Mouse (Mus musculus) frontal cortex, postnatal 10 days (tissue): ENCODE measurements around the gene Dner.
A peak's percentile ranks its signal among the peaks of the same experiment; 100 is the strongest.
"Not testable (repeated sequence)": the region's sequence is repeated elsewhere in the genome, so short reads cannot be mapped to it uniquely, and the experiment has no call there.

Experiments used
- DNase-seq, 2 experiments: peaks; one replicate each; pipeline ENCODE4 v3.0.0; 2022; ENCODE audit warnings: low spot score in 2 of 2, mixed read lengths in 1 of 2

Gene Dner

DNA sequence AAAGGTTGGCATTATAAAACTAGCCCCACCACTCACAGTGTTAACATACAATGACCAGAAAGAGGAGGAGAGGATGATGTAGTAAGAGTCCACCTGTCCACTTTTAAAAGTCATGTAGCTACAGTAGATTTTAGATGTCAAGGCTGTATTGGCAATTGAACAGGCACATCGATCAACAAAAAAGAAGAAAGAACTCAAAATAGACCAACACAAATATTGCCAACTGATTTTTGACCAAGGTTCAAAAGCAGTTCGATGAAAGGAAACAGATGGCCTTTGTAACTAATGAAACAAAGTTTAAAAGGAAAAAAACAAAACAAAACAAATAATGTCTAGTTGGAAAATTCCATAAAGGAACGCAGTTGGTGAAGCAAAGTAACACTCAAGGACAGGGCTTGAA lies 296.4 kb downstream of the Dner start:
- DNase-seq = no peak

DNA sequence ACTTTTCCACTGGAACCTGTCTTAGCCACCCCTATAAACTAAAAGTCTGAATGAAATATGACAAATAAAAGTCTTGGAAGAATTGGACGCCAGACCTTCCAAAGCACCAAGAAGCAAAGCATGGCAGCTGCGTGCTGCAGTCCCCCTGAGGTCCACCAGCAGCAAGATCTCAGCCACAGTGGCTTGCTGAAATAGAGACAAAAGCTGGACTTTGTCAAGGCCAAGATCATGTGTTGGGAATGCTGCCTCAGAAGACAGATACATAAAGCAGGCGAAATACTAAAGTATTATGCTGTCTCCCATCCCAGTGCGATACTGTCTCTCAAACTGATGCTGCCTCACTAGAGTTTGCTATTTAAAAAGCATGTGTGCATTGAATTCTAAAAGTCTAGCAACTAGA lies 296.9 kb downstream of the Dner start:
- no peak for DNase-seq

DNA sequence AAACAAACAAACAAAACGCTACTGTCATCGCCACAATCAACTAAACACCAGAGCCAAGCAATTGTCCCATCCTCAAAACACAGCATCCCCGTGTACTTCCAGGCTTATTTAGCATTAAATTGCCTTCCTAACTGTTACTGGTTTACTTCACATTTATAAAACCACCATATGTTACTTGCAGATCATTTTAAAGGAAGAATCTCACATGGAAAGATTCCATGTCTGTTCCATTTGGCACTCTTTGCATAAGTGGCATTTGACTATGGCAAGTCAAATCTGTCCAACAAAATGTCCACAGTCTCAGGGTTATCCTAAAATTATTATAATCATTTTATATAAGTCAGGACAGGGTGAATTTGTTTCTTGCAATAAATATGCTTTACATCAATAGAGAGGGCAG lies 299.2 kb downstream of the Dner start:
- no peak for DNase-seq

DNA sequence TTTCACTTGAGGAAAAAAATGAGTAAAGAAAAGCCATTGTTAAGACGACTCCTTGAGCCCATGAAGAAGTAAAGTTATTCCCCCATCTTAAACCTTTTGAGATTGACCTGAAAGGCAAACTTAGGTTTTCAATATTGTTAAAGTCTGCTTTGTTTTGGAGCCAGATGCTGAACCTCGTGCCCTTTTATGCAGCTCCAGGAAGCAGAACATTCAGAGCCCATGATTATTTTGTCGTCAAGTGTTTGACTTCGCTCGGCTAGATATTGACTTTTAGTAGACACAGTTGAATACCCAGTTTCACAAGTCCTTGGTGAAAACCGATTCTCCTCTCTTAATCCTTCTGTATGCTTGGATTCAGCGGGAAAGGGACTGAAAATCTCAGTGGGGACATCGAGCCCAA lies 300.1 kb downstream of the Dner start:
- DNase-seq = no peak

DNA sequence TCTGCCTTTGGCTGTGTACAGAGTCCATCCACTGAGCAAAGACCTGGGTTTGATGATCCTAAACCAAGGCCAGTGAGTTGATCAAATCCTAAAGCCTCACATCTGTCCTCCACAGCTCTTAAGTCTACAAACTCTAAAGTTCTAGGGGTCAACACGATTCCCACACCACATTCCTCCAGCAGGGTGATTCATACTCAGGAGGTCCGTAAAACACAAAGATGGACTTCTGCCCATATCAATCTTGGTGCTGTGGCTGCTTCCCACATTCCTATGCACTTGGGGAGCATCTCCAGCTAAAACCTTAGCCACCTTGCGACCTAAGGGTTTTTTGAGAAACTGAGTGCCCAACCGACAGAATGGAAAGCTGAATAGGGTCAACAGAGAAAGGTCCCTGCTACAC lies 305.1 kb downstream of the Dner start:
- DNase-seq = no peak

DNA sequence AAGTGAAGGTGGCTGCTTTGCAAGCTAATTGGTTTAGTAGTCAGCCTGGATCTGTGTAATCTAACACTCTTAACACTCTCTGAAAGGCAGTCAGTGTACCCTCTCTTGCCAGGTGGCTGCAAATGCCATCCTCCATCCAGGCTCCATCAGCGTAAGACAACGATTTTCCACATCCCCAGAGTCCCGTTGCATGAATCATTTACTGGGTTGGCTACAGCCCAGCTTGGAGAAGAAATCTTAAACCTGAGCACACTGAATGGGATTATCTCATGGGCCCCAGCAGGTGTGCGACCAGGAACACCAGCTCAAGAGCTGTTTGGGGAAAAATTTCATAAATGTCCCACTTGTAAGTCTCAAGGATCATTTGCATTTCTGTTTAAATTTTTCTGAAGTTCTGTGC lies 308.4 kb downstream of the Dner start:
- DNase-seq = peak in 1 of 2 experiments; percentile 27

DNA sequence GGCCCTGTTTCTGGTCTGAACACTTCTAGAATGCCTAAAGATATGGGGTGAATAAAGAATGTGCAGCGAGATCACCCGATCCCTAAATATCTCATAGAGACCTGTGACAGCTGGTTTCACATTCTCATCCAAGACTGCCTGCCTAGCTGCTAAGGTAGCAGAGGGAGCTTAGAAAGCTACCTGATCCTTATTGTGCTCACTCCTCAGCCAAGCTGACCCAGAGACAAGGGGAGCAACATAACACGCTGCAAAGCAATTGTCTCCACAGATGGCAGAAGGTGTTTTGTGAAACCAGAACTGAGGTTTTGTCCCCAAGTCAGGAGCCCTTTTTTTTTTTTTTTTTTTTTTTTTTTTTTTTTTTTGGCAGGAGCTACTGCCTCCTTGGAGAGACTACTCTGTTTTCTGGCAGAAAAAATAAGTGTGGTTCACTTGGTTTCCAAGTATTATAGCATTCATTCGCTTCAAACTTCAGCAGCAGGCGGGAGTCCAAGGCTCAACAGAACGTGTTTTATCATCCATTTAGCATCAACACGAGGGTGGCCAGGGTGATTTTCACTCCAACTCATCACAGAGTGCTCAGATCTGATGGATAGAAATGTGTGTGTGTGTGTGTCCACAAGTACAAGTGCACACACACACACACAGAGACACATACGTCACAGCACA lies 309.4 kb downstream of the Dner start:
- peak in 1 of 2 experiments; percentile 31 for DNase-seq

DNA sequence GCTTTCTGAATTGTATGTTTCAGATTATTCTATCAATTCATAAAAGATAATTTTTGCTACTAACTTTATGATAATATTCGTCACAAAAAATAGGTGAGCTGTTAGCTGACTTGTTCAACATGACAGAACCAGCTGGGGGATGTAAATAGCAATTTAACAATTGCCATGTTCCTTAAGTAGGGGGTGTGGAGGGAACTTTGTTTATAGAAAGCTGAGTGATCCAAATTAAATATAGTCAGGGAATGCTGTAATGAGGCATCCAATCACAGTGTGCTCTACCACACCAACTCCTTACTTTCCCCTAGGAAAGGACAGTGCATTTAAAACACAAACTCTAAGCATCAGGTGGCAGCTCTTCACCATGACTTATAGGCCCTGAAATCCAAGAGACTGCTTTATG lies 313.3 kb downstream of the Dner start:
- no peak for DNase-seq

DNA sequence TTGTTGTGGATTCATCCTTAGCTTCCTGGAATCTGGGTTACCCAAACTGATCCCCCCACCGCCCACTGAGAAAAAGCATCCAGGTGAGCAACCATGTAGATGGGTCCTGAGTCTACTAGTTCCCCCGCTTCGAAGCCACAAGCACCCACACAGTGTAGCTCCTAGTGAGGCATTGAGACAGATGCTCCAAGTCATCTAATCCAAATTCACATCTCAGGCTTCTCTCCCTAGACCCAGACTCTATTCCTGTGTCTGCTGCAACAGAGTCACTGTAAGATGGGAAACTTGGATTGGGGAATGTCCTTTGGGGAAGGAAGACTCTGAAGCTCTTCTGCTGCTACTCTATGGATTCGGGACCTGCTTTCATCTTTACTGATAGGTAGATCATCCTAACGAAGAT lies 314.0 kb downstream of the Dner start:
- no peak for DNase-seq

DNA sequence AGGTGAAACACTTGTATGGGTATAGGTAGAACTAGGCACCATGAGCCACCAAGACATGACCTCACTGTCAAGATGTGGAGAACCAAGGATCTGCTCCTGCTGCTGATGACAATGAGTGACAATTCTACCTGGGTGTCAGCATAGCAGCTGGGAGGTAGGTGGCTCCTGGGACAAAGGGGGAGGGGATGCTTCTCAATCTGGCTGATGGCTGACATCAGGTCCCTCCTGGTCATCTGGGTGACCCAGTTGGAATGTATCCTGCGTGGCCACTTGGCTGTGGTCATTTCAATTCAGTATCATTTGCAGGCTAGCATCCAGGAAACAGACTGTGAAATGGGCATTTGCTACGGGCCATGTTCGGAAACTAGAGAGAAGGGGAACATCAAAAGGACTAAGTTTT lies 315.1 kb downstream of the Dner start:
- DNase-seq = no peak

DNA sequence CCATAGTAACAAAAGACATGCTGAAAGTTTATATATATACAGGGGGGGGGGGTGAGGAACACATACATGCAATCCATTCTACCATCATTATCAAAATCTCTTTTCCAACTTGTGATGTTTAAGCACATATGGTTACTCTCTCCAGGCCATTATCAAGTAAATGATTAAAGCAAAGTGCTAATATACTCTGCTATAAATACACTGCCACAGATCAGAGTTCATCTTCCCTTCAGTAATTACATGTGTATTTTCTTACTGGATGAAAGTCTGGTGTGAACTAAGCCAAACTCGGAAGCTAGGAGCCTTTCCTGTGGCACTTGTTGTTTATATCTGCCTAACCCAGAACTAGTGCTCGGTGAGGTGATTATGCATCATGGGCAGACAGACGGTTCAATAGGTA lies 328.3 kb downstream of the Dner start:
- DNase-seq = no peak

DNA sequence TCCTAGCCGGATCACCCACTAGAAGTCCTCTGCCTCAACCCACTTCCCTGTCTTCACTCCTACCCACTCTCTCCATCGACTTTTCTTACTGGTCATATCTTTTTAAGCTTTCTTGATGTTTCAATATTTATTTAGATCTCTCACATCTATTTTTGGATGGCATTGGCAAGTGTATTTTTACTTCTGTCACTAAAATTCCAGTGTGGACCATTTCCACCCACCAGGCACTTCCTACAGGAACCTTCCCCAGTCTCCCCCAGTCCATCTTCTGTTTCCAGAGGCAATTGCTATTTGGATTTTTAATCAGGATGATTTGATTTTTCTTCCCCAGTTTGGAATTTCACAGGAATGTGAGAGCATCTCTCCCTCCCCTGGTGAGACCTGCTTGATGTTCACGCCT lies 329.5 kb downstream of the Dner start:
- DNase-seq = peak in 1 of 2 experiments; percentile 3

DNA sequence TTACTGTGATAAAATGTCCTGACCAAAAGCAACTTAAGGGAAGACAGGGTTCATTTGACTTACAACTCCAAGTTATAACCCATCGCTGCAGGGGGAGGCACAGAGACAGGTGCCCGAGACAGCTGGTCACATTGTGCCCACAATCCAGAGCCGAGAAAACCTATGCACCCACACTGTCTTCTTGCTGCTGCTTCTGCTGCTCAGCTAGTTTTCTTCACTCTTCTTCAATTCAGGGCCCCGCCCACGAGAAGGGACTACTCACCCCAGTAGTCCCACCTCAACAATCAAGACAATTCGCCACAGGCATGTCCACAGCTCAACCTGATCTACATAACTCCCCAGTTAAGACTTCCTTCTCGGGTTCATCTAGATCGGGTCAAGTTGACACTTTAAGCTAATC lies 332.1 kb downstream of the Dner start, which contains the start of gene Pid1:
Gene Pid1 (minus strand): TSS at position 214 of the 400 bp plus-strand sequence.
- peak in 1 of 2 experiments; percentile 4 for DNase-seq

DNA sequence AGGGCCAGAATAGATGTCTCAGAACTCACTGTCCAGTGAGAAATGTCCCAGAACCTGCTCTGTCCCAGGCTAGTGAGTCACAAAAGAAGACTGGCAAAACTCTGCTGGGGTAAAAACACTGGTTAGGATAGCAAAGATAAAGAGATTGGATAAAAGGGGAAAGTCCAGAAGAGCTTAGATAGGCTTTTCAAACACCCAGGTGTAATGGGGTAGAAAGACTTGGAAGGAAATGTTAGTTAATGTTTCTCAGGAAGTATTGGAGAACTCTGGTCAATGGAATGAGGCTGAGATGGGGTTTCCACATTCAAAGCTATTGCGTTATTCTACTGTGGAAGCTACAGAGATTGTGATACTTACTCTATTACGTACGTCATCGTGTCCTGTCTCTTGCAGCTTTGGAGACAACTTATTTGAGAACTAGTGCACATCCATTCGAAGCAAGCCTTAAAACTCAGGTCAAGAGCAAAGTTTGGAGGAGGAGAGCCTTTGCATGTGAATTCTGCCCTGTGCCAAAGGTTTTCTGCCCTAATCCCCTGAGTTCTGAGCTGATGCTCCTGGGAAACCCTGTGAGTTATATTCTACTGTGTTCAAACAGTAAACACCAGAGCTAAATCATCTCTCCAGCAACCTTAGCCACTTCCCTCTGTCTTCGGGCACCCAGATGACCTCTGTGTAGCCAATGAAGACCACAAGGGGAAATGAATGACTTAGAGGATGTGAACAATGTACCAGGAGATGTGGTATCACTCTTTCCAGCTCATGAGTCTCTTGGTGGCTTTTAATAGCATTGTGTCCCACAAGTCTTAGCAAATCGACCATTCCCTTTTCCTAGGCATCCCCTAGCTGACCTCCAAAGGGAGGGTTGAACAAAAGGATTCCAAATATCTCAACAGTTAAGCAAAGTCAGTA lies 333.1 kb downstream of the Dner start:
- DNase-seq = peak in 1 of 2 experiments; percentile 2

DNA sequence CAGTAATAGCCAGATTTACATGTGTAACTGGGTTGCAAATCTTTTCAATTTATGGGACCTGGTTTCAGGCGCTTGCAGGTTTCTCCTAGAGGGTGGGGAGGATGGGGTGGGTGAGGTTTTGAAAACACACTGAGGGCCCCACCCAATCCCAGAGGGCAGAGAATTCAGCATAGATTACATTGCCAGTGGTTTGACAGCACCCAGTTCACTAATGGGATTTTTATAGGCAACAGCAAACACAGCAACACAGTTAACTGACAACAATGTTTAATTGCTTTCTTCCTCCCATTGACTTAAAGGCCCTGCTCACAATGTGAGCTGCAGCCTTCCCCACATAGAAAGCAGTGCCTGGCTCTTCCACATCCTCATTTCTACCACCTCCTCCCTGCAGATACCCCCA lies 333.8 kb downstream of the Dner start:
- DNase-seq = no peak

DNA sequence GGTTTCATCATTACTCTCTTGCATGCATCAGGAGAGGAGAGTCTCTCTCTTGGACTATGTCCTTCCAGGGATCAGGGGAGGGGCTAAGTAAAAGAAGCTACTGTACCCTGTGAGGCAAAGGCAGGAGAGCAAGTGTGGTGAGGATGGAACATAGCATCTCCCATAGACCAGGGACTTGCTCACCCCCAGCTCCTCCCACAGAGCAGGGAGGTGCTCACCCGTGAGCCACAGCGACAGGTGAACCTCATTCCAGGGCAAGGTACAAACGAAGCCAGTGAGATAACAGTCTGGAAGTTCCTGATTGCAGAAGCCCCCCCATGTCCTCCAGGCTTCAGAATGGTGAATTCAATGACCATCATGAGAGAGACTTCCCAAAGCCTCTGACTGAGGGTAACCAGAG lies 334.6 kb downstream of the Dner start:
- DNase-seq = peak in 1 of 2 experiments; percentile 2

DNA sequence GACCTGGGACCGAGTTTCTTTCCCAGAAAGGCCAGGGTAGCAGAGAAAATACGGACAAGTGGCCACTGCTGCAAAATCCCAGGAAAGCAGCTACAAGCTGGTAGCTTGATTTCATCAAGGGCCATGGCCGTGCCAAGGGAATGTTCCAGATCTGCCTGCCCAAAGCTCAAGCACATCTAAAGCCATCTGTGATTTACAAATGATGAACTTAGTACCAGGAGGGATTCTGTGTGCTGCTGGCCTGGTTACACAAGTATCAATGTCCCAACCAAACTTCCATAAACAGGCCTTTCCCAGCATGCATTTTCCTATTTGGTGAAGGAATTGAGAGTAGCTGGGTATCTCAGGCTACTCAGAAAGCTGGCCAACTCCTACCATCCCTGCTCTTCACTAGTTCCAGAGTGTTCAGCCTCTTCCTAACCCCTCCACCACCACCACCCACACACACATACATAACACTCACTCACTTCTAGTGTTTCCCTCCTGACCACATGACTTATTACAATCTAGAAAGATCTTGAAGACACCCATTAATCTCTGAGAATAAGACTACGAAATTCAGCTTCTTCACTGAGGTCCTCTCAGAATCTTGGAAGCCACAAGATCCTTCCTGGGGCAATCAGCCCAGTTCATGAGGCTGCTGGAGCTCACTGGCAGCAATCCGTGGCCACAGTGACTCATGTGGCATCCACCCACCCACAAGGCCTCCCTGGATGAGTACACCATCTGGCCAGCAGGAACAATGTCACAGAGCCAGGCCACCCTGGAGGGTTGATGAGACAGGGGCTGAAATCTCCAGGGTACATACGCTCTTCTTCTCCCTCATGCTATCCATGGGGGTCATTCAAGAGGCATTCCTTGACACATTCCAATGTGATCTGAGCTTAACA lies 336.2 kb downstream of the Dner start:
- DNase-seq = no peak

DNA sequence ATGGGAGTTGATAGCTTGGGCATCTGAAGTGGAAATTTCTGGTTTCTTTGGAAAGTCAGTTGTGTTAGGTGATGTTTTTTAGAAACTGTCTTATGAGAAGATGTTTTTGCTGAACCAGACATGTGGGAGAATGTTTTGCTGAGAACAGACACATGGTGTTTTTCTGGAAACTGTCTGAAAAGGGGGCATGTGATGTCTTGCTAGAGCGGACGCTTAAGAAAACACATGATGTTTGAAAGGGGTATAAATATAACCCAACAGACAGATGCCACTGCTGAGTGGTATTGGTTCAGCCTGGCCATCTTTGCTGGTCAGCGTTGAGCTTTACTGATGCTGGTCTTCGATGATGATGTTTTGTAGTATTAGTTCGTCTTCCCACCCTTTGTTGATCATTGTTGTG lies 338.8 kb downstream of the Dner start:
- no peak for DNase-seq

DNA sequence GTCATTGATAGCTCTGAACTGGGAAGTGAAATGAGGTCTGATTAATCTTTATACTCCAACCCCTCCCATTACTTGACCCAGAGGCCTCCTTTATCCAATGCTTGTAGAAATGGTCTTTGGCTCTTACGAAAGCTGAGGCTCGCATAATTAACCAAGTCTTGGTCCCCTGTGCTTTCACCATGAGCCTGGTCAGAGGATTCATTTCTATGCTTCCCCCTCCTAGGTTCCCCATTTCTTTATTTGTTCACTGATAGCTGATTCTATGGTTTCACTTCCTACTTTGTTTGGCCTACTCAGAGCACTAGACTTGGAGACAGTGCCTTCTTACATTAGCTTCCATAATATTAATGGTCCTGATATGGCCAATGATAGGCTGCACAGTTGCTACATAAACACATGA lies 345.8 kb downstream of the Dner start:
- no peak for DNase-seq

DNA sequence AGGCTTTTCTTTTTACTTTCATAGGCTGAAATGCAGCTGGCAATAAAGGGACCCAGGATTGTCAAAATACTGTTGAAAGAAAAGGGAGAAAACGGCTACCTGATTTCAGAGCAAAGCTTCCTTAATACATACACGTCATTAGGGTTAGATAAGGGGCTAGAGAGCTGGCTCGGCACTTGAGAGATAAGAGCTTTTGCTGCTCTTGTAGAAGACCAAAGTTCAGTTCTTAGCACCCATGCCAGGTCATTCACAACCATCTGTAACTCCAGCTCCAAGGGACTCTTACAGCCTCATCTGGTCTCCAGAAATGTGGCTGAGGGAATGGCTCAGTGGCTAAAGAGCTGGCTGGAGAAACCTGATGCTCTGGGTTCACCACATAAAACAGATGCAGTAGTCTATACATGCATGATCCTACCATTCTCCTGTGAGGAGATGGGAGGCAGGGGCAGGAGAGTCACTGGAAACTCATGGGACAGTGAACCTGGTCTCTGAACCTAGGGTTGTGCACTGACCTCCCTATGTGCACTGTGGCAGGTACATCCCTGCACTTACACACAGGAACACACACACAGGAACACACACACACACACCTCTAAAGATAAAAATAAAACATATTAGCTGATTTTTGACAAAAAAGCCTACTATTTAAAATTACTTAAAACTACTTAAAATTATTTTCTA lies 348.1 kb downstream of the Dner start:
- DNase-seq = no peak

DNA sequence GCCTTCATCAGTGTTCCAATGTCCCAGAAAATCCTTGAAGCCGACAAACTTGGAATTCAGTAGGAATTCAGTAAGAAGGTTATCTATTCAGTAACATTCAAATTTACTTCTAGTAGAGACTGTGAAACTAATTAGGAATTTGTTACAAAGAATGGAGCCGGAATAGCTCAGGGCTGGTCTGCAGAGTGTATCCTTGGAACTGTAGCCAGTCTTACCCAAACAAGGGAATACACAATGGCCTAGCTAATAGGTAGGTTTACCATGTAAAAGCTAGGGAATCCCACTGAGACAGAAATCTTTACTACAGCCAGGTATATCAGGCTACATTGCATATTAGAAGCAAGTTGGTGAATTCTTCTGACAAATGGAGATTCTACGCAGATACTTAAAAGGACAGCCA lies 363.2 kb downstream of the Dner start:
- not testable (repeated sequence) for DNase-seq
